Comparison of ENCODE assay signal across 10 mouse cellular contexts in genomic region chr7:104314796-104315353, GRCm38 (mm10). TPM values are rescaled to one million over a fixed set of nuclear protein-coding genes. Genes with fewer than 3 reads are reported as not detected.
DNase-seq lines count a peak whose midpoint lies in the region; ATAC-seq lines count a peak whose summit lies in the region.
"Had no signal": no experiment of that assay in that cellular context is flagged by ENCODE, and none has a peak within 500 bp of the region (broad histone marks: within the 10 kb centered on the region; RNA-seq: fewer than 3 reads in every experiment).

No protein-coding gene starts in this region.

- no peak overlapping the region for H3K27ac ChIP-seq in forebrain, embryonic 13.5 days
- H3K27ac ChIP-seq in liver, embryonic 16.5 days (ENCODE audit: low read length): peak overlapping the region; percentile 21

- no peaks in the 10 kb centered on the region for H3K9me3 ChIP-seq in forebrain, embryonic 13.5 days (replicated peaks)
- no peaks in the 10 kb centered on the region for H3K9me3 ChIP-seq in liver, embryonic 16.5 days (replicated peaks; ENCODE audit: control insufficient read depth, low read length)

- no peaks in the 10 kb centered on the region for H3K36me3 ChIP-seq in forebrain, embryonic 13.5 days (ENCODE audit: poor library complexity, severe bottlenecking)
- no peaks in the 10 kb centered on the region for H3K36me3 ChIP-seq in liver, embryonic 16.5 days (ENCODE audit: control insufficient read depth, insufficient read depth)

- peak overlapping the region; percentile 40 for H3K4me2 ChIP-seq in forebrain, embryonic 13.5 days
- H3K4me2 ChIP-seq in liver, embryonic 16.5 days (ENCODE audit: low read depth, low read length): peak overlapping the region; percentile 64

- ATAC-seq in forebrain, embryonic 13.5 days: no peak
- ATAC-seq in inflammation-experienced regulatory T-cells, adult 6 months: peak; percentile 59
- ATAC-seq in liver, embryonic 16.5 days (ENCODE audit: low read depth): peak; percentile 63
- ATAC-seq in neutrophil, adult 5-6 weeks (ENCODE audit: extremely low read depth, insufficient number of reproducible peaks, low FRiP score, poor library complexity, severe bottlenecking): peak; percentile 61
- ATAC-seq: Patski had no signal

- 14% methylated on average over 15 of the region's 15 CpGs for WGBS in forebrain, embryonic 13.5 days
- 3% methylated on average over 15 of the region's 15 CpGs for WGBS in liver, embryonic 16.5 days (ENCODE audit: insufficient replicate concordance)

- peak; percentile 19 for DNase-seq in retina, postnatal 1 day
- no peak for DNase-seq in retina, embryonic 14.5 days (ENCODE audit: low spot score)
- DNase-seq in left cerebral cortex, adult 11 months (ENCODE audit: low spot score): no peak
- no peak for DNase-seq in urinary bladder, adult 2 months (ENCODE audit: low spot score)

- H3K9ac ChIP-seq in forebrain, embryonic 13.5 days: no peak overlapping the region
- H3K9ac ChIP-seq in liver, embryonic 16.5 days (ENCODE audit: low read depth, low read length): peak overlapping the region; percentile 45; the same call in 1 of the 2 replicates

- no peaks in the 10 kb centered on the region for H3K4me1 ChIP-seq in forebrain, embryonic 13.5 days
- H3K4me1 ChIP-seq in liver, embryonic 16.5 days (ENCODE audit: control insufficient read depth, low read depth, low read length): no peaks in the 10 kb centered on the region

- H3K27me3 ChIP-seq in forebrain, embryonic 13.5 days: no peaks in the 10 kb centered on the region
- H3K27me3 ChIP-seq in liver, embryonic 16.5 days (ENCODE audit: control insufficient read depth, insufficient read depth, low read depth, low read length): no peaks in the 10 kb centered on the region
- H3K27me3 ChIP-seq: Patski had no signal

- peak overlapping the region; percentile 22 for H3K4me3 ChIP-seq in forebrain, embryonic 13.5 days
- peak overlapping the region; percentile 63 for H3K4me3 ChIP-seq in liver, embryonic 16.5 days (ENCODE audit: low read depth, low read length)
- H3K4me3 ChIP-seq: myocyte had no signal

RNA-seq across cellular contexts. Expression of gene Trim12a, which starts 0.4 kb away (rescaled TPM):
- polyA plus RNA-seq in forebrain, embryonic 13.5 days (2015; fragmentation: Nextera tagmentation; extraction: Ambion mirVana): 1.1 and 1.2 TPM in 2 replicates
- polyA plus RNA-seq in inflammation-experienced regulatory T-cells, adult 6 months (2017; shearing (Covaris generic)): 100 to 1,000 TPM; 110 to 206 (median 165) TPM
- 2.8 and 3.0 TPM in 2 replicates for polyA plus RNA-seq in liver, embryonic 16.5 days (2015; fragmentation: Nextera tagmentation; extraction: Ambion mirVana)
- total RNA-seq in neutrophil, adult 5-6 weeks (2017): 518 and 540 TPM in 2 replicates
- polyA plus RNA-seq in urinary bladder, adult 2 months (2012; rRNA removed): 20.1 and 25.7 TPM in 2 replicates
- polyA plus RNA-seq: myocyte had no signal

RNA-seq across cellular contexts. Expression of gene Trim34b, which starts 14.4 kb away (rescaled TPM):
- not detected in 2 replicates for polyA plus RNA-seq in forebrain, embryonic 13.5 days (2015; fragmentation: Nextera tagmentation; extraction: Ambion mirVana)
- polyA plus RNA-seq in inflammation-experienced regulatory T-cells, adult 6 months (2017; shearing (Covaris generic)): 1 to 10 TPM in 2 of 3 experiments, under 1 TPM in 1; 0.57 to 2.0 (median 1.7) TPM
- polyA plus RNA-seq in liver, embryonic 16.5 days (2015; fragmentation: Nextera tagmentation; extraction: Ambion mirVana): 0.13 TPM in 1 of 2 replicates, not detected in the other
- total RNA-seq in neutrophil, adult 5-6 weeks (2017): 6.8 and 7.2 TPM in 2 replicates
- polyA plus RNA-seq in urinary bladder, adult 2 months (2012; rRNA removed): 0.37 and 0.48 TPM in 2 replicates

RNA-seq across cellular contexts. Expression of gene Trim5, which starts 27.0 kb away (rescaled TPM):
- 0.17 TPM in 1 of 2 replicates, not detected in the other for polyA plus RNA-seq in forebrain, embryonic 13.5 days (2015; fragmentation: Nextera tagmentation; extraction: Ambion mirVana)
- 10 to 100 TPM; 24.5 to 43.4 (median 41.7) TPM for polyA plus RNA-seq in inflammation-experienced regulatory T-cells, adult 6 months (2017; shearing (Covaris generic))
- 0.33 and 0.43 TPM in 2 replicates for polyA plus RNA-seq in liver, embryonic 16.5 days (2015; fragmentation: Nextera tagmentation; extraction: Ambion mirVana)
- total RNA-seq in neutrophil, adult 5-6 weeks (2017): 71.1 and 78.2 TPM in 2 replicates
- 2.7 TPM in 2 replicates for polyA plus RNA-seq in urinary bladder, adult 2 months (2012; rRNA removed)
- polyA plus RNA-seq: myocyte had no signal

RNA-seq across cellular contexts. Expression of gene Trim12c, which starts 38.3 kb away (rescaled TPM):
- polyA plus RNA-seq in forebrain, embryonic 13.5 days (2015; fragmentation: Nextera tagmentation; extraction: Ambion mirVana): 0.71 and 0.77 TPM in 2 replicates
- polyA plus RNA-seq in inflammation-experienced regulatory T-cells, adult 6 months (2017; shearing (Covaris generic)): 10 to 100 TPM; 14.6 to 21.1 (median 15.5) TPM
- polyA plus RNA-seq in liver, embryonic 16.5 days (2015; fragmentation: Nextera tagmentation; extraction: Ambion mirVana): 0.97 and 1.0 TPM in 2 replicates
- total RNA-seq in neutrophil, adult 5-6 weeks (2017): 185 and 205 TPM in 2 replicates
- polyA plus RNA-seq in urinary bladder, adult 2 months (2012; rRNA removed): 11.9 and 14.2 TPM in 2 replicates

RNA-seq across cellular contexts. Expression of gene Trim30b, which starts 54.8 kb away (rescaled TPM):
- not detected in 2 replicates for polyA plus RNA-seq in forebrain, embryonic 13.5 days (2015; fragmentation: Nextera tagmentation; extraction: Ambion mirVana)
- 1 to 10 TPM in 1 of 3 experiments, under 1 TPM in 2; 0.35 to 1.1 (median 0.69) TPM for polyA plus RNA-seq in inflammation-experienced regulatory T-cells, adult 6 months (2017; shearing (Covaris generic))
- polyA plus RNA-seq in liver, embryonic 16.5 days (2015; fragmentation: Nextera tagmentation; extraction: Ambion mirVana): 0.23 and 0.31 TPM in 2 replicates
- total RNA-seq in neutrophil, adult 5-6 weeks (2017): 380 and 405 TPM in 2 replicates
- polyA plus RNA-seq in urinary bladder, adult 2 months (2012; rRNA removed): 0.29 and 0.32 TPM in 2 replicates
- polyA plus RNA-seq: myocyte, Patski had no signal
